Mouse (Mus musculus) spleen, adult 18-20 months (tissue): ENCODE data around the gene Stim1.
"Not testable (repeated sequence)": the region's sequence is repeated elsewhere in the genome, so short reads cannot be mapped to it uniquely, and the experiment has no call there.

Source experiments
- DNase-seq, 2 experiments: peaks; one replicate each; pipeline ENCODE4 v3.0.0; 2022; ENCODE audit warnings: mixed read lengths in 2 of 2

Stim1 gene

DNA sequence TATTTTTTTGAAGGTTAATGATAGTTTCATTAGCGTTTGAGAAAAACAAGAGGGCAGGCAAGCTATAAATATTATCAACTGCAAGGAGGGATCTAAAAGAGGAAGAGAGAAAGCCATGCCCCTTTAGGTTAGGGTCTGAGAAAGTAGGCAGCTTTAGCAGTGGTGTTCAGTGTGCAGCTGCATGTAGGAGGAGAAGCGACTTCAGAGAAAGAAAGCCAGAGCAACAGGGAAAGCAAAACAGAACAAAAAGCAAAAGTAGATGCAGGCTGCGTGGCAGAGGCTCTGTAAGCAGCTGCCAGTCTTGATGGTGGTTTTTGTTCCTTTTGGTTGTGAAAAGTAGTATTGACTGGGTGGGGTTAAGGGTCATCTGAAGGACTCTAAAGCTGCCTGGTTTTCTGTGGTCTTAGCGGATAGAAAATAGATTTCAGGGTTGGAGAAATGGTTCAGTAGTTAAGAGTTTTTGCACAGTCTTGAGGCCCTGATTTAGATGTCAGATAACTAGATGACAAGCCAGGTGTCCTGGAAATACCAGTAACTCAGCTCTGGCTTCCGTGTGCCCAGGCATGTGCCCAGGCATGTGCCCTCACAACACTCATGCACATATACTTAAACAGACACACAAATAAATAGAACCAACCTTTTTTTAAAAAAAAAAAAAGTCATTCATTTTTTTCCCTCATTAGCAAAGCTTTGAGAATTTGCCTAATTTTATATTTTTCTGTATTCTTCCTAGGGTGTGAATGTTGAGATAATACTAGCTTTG lies 191.2 kb downstream of the Stim1 start:
- DNase-seq = no peak

DNA sequence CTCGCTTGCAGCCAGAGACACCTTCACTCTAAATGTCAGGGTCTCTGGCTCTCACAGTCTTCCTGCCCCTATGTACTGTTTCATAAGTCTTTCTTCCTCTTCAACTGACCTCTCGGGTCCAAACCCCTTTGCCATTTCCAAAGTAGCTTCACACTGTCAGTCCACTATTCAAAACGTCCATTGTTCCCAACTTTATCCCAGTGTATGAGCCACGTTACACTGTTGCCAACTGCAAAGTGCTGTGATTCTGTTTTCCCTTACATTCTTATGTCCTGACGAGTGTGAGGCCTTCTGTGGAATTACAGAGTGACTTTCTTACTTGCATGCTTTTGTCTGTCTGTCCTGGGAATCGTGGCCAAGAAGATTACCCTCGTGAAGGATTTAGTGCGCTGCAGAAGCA lies 200.0 kb downstream of the Stim1 start:
- no peak for DNase-seq

DNA sequence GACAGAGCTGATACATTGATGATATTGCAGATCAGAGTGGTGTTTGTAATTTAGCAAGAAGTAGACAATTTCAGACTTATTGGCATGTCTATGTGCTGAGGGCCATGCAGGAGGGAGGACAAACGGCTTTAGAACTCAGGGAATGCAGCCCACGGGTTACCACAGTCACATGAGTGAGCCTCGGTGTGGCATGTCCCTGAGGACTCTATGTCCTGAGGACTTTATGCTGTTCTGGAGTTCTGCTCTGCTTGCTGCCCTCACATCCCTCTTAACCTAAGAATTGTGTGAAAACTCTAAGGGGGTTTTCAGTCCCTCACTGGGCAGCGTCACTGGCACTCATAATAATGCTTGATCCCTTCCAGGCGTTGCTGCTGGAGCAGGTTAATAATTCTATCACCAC lies 205.1 kb downstream of the Stim1 start:
- DNase-seq = no peak

DNA sequence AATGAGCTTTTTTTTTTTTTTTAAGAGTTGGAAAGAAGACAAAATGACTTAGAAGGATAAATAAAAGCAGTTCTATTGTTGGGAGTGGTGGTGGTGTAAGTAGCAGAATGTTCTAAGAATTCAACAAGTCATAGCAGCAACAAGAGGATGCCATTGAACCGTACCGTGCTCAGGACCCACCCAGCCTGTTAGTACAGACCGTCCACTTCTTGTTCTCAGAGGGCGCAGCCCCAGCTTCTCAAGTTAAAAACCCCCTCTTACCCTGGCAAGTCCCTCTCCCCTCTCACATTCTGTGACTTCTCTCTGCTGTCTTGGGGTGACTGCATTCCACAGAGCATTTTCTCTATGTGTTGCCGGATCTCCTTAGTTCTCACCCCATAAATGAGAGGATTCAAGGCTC lies 209.0 kb downstream of the Stim1 start:
- DNase-seq = no peak

DNA sequence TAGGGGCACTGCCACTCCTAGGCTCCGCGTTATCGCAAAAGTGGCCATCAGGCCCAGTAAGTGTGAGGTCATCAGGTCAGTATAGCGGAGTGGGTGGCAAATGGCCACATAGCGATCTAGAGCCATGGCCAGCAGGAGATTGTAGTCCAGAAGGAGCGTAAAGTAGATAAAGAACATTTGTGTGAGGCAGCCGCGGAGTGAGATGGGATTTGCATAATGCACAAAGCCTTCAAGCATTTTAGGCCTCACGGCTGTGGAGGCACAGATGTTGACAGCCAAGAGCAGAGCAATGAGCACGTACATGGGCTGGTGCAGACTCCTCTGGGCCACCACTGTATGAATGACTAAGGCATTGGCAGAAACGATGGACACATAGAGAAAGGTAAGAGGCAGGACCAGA lies 209.8 kb downstream of the Stim1 start:
- DNase-seq = no peak

GRCm38 (mm10) chr7:102478425-102478824 lies 210.8 kb downstream of the Stim1 start:
- DNase-seq = no peak

DNA sequence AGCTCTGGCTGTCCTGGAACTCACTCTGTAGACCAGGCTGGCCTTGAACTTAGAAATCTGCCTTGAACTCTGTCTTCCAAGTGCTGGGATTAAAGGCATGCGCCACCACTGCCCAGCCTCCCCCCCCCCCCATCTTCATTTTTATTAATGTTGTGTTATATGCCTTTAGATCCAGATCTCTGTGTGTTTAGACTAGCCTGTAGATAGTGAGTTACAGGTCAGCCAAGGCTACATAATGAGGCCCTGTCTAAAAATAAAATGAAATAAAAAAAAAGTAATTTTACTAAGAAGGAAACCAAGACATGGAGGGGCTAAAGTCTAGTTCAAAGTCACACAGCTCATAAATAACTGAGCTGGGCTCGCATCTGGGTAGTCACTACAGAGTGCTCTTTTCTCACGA lies 211.3 kb downstream of the Stim1 start:
- no peak for DNase-seq

DNA sequence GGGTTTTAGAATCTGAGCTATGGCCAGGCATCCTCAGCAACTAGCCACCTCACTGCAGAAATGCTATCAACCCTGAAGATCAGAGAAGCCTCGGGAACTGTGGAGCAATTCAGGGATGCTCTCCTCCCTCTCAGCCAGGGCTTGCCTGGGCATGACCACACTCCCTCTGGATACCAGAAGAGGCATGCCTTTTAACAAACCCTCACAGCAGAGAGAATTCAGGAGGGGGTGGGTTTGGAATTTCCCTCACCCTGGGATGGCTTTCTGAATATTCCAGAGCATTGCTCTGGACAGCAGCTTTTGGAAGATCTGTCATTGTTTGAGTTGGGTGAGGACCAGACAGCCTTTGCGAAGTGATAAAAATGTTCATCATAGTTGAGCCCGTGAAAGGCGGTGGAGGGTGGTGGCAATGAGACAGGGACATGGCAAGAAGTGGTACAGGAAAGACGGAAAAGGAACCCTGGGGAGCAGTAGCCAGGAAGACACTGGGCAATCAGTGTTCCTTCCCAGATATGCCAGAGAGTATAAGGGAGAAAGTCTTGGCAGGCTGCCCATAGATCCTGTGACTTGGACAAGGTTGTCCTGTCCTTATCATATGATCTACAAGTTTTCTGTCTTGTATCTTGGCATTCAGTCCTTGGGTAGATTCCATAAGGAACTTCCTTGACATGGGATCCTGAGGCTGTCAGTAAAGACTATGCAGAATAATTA lies 211.9 kb downstream of the Stim1 start:
- no peak for DNase-seq

DNA sequence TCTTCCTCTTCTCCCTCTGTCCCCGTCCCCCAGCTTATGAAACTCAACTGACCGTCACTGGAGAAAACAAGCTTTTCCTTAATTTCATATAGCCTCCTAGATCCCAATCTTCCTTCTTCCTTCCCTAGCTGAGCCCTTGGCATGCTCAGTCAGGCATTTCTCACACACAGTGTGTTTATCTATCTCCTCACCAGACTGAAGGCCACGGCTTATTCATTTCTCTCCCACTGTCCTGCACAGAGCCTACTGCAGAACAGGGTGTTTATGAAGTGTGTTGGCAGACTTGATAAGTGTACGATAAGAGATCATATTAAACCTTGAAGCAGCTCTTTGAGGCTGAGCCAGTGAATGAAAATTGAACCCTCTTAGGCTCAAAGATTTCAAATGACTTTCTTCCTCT lies 213.2 kb downstream of the Stim1 start:
- DNase-seq = no peak

GRCm38 (mm10) chr7:102481579-102481978 lies 214.0 kb downstream of the Stim1 start, which contains the start of gene Olfr543:
Olfr543 (minus strand) TSS chr7:102481679.
- DNase-seq = no peak

DNA sequence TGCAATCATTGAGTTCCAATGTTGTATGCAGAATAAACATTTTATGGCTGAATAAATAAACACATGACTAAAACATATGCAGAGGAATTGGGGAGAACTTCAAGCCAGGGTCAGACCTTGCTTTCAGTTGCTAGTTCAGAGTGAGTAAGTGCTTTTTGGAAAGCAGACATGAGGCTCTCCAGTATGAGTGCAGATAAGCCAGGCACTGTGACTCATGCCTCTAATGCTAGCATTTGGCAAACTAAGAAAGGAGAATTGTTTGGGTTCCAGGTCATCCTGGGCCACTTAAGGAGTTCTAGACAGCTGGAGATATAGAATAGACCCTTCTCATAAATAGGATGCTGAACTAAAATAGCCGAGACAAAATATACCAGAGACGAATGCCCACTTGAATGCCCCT lies 216.1 kb downstream of the Stim1 start:
- no peak for DNase-seq

- DNase-seq = not testable (repeated sequence)
Observed at GRCm38 (mm10) chr7:102484766-102485165, 217.2 kb downstream of the Stim1 start.

DNA sequence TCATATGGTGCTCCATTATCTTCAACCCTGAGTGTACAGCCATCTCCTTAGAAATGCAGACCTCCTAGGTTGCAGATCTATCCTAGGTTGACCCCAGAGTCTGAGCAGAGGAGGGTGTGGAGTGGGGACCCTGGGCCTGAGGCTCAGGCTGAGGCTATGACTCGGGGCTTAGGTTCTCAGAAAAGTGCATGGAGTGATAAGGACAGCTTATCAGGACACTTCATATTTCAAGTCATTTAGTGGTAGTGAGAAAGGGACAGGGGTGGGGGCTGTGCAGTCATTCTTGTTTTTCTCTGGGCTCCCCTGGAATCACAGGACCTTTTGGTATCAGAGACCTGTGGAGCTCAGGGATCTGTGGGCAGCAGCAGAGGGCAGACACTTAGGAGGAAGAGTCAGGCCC lies 218.5 kb downstream of the Stim1 start:
- no peak for DNase-seq
